Mouse (Mus musculus) embryonic facial prominence, embryonic 14.5 days (tissue): Measurements from ENCODE around the gene Nop16. TPM values are rescaled to one million over a fixed set of nuclear protein-coding genes. Genes with fewer than 3 reads are reported as not detected.

Experiments
- ATAC-seq: fragments of 200-750 bp; cut with Nextera tagmentation; 2 replicates; pipeline ENCODE4 v1.8.0; 2017; ENCODE audit warnings: low read depth, moderate number of reproducible peaks, moderate TSS enrichment
- DNase-seq: peaks from one replicate; pipeline ENCODE4 v3.0.0-alpha.2; 2015; ENCODE audit warnings: low spot score
- H3K27ac ChIP-seq: fragments of 300-500 bp; sonication (generic); replicated peaks from 2 replicates; pipeline ENCODE4 v1.5.1; 2014; ENCODE audit warnings: low read depth, mild to moderate bottlenecking, low read length, moderate library complexity
- H3K27me3 ChIP-seq: fragments of 300-500 bp; sonication (generic); replicated peaks from 2 replicates; pipeline ENCODE4 v1.6.1; 2014; ENCODE audit warnings: low read length; ENCODE audit not compliant: control insufficient read depth, insufficient read depth
- H3K36me3 ChIP-seq: fragments of 300-500 bp; sonication (generic); 2 replicates; pipeline ENCODE4 v1.6.1; 2014; ENCODE audit warnings: low read length, mixed read lengths; ENCODE audit not compliant: control insufficient read depth, insufficient read depth
- H3K4me1 ChIP-seq: fragments of 300-500 bp; sonication (generic); 2 replicates; pipeline ENCODE4 v1.6.1; 2014; ENCODE audit warnings: antibody characterized with exemption, low read length; ENCODE audit not compliant: control insufficient read depth, insufficient read depth
- H3K4me2 ChIP-seq: fragments of 300-500 bp; sonication (generic); 2 replicates; pipeline ENCODE4 v1.6.1; 2014; ENCODE audit warnings: low read depth, mild to moderate bottlenecking, low read length, moderate library complexity, mixed read lengths
- H3K4me3 ChIP-seq: fragments of 300-500 bp; sonication (generic); 2 replicates; pipeline ENCODE4 v1.5.1; 2014; ENCODE audit warnings: low read depth, mild to moderate bottlenecking, low read length
- H3K9ac ChIP-seq: fragments of 300-500 bp; sonication (generic); 2 replicates; pipeline ENCODE4 v1.6.1; 2014; ENCODE audit warnings: low read depth, mild to moderate bottlenecking, low read length, moderate library complexity, mixed read lengths
- H3K9me3 ChIP-seq: fragments of 300-500 bp; sonication (generic); 2 replicates; pipeline ENCODE4 v1.6.1; 2016; ENCODE audit warnings: low read length; ENCODE audit not compliant: control insufficient read depth
- WGBS: fragments of 180-500 bp; shearing (Covaris S2); extraction: QIAGEN DNeasy Blood & Tissue Kit; methylation state at CpG from one replicate; pipeline ENCODE4 v1.1.7; 2014; 5-methylcytosine and 5-hydroxymethylcytosine counted together
- microRNA-seq: library from miRNA; unstranded; fragments of <30 nt; microRNA quantifications from one replicate; pipeline ENCODE4, GENCODE M21; 2016; ENCODE audit warnings: borderline number of aligned reads
- polyA plus RNA-seq: library from polyadenylated mRNA; unstranded; fragments of >200 nt; fragmentation: Nextera tagmentation; extraction: Ambion mirVana; gene quantifications from 2 replicates; pipeline ENCODE4 v1.2.1, GENCODE M21; 2014

The Nop16 gene
- polyA plus RNA-seq, 1 experiment from 2014 or later = 42.7 TPM

DNA sequence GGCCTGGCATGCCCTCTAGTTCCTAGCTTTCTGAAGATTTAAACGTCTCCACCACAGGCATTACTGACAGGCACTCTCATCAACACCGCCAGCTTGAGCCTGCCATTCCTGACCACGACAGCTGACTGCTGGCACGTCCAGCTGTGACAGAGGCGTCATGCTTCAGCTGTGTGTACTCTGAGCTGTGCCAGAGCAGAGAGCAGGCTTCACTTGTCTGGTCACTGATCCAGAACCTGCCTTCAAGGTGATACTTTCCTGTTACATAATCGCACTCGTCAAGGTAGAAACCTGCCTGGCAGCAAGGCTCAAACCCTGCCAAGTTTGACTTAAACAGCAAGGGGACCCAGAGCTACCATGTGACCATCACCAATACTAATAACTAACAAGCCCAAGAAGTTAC is 27.3 kb downstream of the Nop16 start:
- 77% methylated on average over 7 of the region's 7 CpGs for WGBS
- peaks cover 50% of the 10 kb centered on the region for H3K36me3 ChIP-seq
- no peak overlapping the region for H3K4me3 ChIP-seq
- H3K27ac ChIP-seq = no peak overlapping the region
- H3K4me2 ChIP-seq = no peak overlapping the region
- no peaks in the 10 kb centered on the region for H3K27me3 ChIP-seq
- no peaks in the 10 kb centered on the region for H3K9me3 ChIP-seq
- no peaks in the 10 kb centered on the region for H3K4me1 ChIP-seq
- no peak for ATAC-seq
- DNase-seq = peak; percentile 11
- 0 out of 2 replicates have a peak overlapping the region, but pooled peaks have one; percentile 30 for H3K9ac ChIP-seq

DNA sequence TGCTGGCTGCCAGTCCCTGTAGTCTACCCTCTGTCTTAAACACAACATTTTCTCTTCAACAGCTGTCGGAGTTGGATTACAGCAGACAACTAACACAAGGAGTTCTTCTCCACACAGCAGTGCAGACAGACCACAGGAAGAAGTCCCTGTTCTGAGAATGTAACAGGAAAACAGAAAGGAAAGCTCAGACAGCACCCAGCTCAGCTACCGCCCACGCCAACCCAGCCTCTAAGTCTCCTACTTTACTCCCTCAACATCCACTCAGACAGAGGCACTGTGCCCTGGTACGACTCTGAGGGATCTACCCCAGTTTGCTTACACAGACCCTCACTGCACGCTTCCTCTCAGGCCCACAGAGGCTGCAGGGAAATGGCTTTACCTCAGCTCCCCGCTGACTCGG is 29.3 kb downstream of the Nop16 start:
- Histone ChIP-seq H3K9ac (no peak overlapping the region), H3K9me3 (no peaks in the 10 kb centered on the region), H3K27ac (no peak overlapping the region), H3K36me3 (peaks cover 70% of the 10 kb centered on the region), H3K4me1 (no peaks in the 10 kb centered on the region), H3K4me3 (no peak overlapping the region), H3K27me3 (no peaks in the 10 kb centered on the region), H3K4me2 (no peak overlapping the region)
- WGBS = 89% methylated on average over 7 of the region's 7 CpGs
- DNase-seq (no peak), ATAC-seq (no peak)

DNA sequence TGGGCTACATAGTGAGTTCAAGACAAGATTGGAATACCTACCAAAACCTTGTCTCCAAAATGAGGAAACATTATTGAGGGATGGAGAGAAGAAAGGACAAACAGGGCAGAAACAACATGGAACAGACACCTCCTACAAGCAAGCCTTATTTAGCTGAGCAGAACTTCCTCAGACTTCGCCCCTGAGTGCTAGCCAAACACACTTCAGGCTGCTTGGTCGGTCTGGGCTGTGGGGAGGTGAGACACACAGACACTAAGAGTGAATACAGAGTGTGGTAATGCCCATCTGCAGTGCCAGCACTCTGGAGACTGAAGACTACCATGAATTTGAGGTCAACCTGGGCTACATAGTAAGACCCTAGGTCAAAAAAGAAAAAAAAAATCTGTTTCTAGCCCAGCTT is 30.2 kb downstream of the Nop16 start:
- H3K9ac ChIP-seq = no peak overlapping the region
- DNase-seq (no peak), ATAC-seq (no peak)
- no peak overlapping the region for H3K27ac ChIP-seq
- H3K36me3 ChIP-seq = peaks cover 74% of the 10 kb centered on the region
- no peaks in the 10 kb centered on the region for H3K4me1 ChIP-seq
- no peaks in the 10 kb centered on the region for H3K27me3 ChIP-seq
- no peak overlapping the region for H3K4me2 ChIP-seq
- no peak overlapping the region for H3K4me3 ChIP-seq
- 96% methylated on average over 2 of the region's 2 CpGs for WGBS
- H3K9me3 ChIP-seq = no peaks in the 10 kb centered on the region

DNA sequence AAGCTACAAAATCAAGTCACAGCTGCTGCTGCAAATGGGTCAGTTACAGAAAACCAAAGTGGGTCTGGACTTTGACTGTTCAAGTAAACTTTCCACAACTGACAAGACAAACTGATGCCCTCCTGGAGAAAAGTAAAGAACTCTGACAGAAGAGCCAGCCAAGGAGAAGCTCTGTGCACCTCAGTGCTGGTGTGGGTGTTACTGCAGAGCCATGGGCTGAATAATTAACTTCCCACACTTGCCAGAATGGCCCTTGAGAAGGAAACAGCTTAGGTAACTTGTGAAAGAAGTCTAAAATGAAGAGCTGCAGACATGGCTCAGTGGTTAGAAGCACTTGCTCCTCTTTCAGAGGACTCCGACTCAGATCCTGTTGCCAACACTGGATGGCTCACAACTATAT is 32.2 kb downstream of the Nop16 start:
- ATAC-seq = no peak
- no peak for DNase-seq
- Histone ChIP-seq H3K27ac (no peak overlapping the region), H3K36me3 (peaks cover 91% of the 10 kb centered on the region), H3K4me2 (no peak overlapping the region), H3K27me3 (no peaks in the 10 kb centered on the region), H3K9me3 (no peaks in the 10 kb centered on the region), H3K4me1 (no peaks in the 10 kb centered on the region), H3K4me3 (no peak overlapping the region), H3K9ac (no peak overlapping the region)
- 91% methylated on average over 1 of the region's 1 CpGs for WGBS

DNA sequence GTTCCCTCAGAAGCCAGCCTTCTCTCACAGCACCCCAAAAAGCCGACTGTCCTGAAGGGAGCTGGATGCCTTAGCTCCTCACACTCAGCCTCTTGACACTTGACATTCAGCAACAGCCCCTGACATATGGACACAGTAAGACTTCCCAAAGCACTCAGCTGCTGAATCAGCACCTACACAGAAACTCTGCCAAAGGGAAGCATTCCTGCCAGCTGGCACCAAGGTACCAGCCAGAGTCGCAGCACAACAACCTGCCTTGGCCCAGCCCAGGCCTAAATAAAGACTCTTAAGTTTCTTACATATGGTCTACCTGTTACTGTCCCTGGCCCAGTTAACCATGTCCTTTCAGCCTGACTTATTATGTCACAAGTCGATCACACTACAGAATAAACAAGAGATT is 33.1 kb downstream of the Nop16 start:
- no peak overlapping the region for H3K4me2 ChIP-seq
- no peak for ATAC-seq
- H3K4me3 ChIP-seq = no peak overlapping the region
- DNase-seq = no peak
- H3K27ac ChIP-seq = no peak overlapping the region
- H3K4me1 ChIP-seq = no peaks in the 10 kb centered on the region
- H3K9ac ChIP-seq = no peak overlapping the region
- H3K9me3 ChIP-seq = no peaks in the 10 kb centered on the region
- no peaks in the 10 kb centered on the region for H3K27me3 ChIP-seq
- 92% methylated on average over 3 of the region's 3 CpGs for WGBS
- peaks cover 92% of the 10 kb centered on the region for H3K36me3 ChIP-seq

DNA sequence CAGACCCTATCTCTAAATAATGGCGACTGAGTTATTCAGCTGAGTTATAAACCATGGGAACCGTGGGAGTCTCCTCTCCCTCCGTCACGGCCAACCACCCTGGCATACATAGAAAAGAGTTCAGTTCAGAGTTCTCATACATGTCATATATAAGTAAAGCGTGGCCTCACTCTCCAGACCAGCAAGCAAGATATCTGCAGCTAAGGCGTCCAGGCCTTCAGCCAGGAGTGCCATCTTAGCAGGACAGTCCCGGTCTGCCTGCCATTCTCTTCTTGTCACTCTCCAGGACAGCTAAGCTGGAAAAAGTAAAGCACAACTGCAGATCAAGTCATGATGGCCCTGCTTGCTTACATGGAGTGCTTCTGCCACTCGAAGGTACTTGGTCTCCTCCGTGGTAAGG is 33.7 kb downstream of the Nop16 start:
- H3K27me3 ChIP-seq = no peaks in the 10 kb centered on the region
- no peak overlapping the region for H3K4me2 ChIP-seq
- no peak overlapping the region for H3K4me3 ChIP-seq
- no peak for DNase-seq
- ATAC-seq = no peak
- peaks cover 92% of the 10 kb centered on the region for H3K36me3 ChIP-seq
- no peaks in the 10 kb centered on the region for H3K4me1 ChIP-seq
- H3K9me3 ChIP-seq = no peaks in the 10 kb centered on the region
- whole genome bisulfite sequencing = 93% methylated on average over 8 of the region's 9 CpGs
- no peak overlapping the region for H3K27ac ChIP-seq
- no peak overlapping the region for H3K9ac ChIP-seq

DNA sequence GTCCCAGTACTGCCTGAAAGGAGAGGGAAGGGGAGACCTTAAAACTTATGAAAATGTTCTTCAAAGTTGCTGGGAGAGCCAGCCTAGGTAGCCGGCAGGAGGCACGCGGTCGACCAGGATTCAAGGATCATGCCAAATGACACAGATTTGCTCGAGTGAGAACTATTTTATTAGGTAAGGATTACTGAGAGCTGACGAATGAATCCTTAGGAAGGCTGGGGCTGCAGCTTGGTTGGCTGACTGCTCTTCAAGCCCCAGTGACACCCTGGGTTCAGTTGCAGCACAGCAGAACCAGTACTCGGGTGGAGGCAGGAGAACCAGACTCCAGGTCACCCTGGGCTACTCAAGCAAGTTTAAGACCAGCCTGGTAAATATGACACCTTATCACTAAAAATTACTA is 41.9 kb downstream of the Nop16 start:
- Histone ChIP-seq H3K9ac (no peak overlapping the region), H3K9me3 (no peaks in the 10 kb centered on the region), H3K4me2 (no peak overlapping the region), H3K4me1 (no peaks in the 10 kb centered on the region), H3K4me3 (no peak overlapping the region), H3K27me3 (no peaks in the 10 kb centered on the region), H3K27ac (no peak overlapping the region), H3K36me3 (peaks cover 75% of the 10 kb centered on the region)
- WGBS = 85% methylated on average over 7 of the region's 7 CpGs
- no peak for ATAC-seq
- DNase-seq = no peak

Small RNA genes within 50 kb of the gene (microRNA-seq; reads per million reads assigned to microRNA genes)
- not detected for gene Gm24195

Other genes with a start within 250 kb of the Nop16 start
- 7.0 and 9.6 TPM in 2 replicates for gene Cplx2, start 218.7 kb downstream of the Nop16 start, polyA plus RNA-seq
- 105 and 126 TPM in 2 replicates for gene Thoc3, start 121.2 kb downstream of the Nop16 start, polyA plus RNA-seq
- 14.1 and 16.3 TPM in 2 replicates for gene Simc1, start 86.3 kb downstream of the Nop16 start, polyA plus RNA-seq
- 124 and 134 TPM in 2 replicates for gene 4833439L19Rik, start 24.7 kb downstream of the Nop16 start, polyA plus RNA-seq
- 18.8 and 22.1 TPM in 2 replicates for gene Arl10, start 15.1 kb downstream of the Nop16 start, polyA plus RNA-seq
- gene Higd2a, start 117 bp upstream of the Nop16 start, polyA plus RNA-seq = 163 and 165 TPM in 2 replicates
- 40.2 and 48.1 TPM in 2 replicates for gene Cltb, start 21.3 kb upstream of the Nop16 start, polyA plus RNA-seq
- 86.7 and 101 TPM in 2 replicates for gene Faf2, start 31.7 kb upstream of the Nop16 start, polyA plus RNA-seq
- gene Rnf44, start 103.8 kb upstream of the Nop16 start, polyA plus RNA-seq = 50.1 and 56.9 TPM in 2 replicates
- 0.04 TPM in 1 of 2 replicates, not detected in the other for gene Cdhr2, start 111.4 kb upstream of the Nop16 start, polyA plus RNA-seq
- gene Gprin1, start 159.8 kb upstream of the Nop16 start, polyA plus RNA-seq = 1.4 TPM in 2 replicates
- gene Sncb, start 176.5 kb upstream of the Nop16 start, polyA plus RNA-seq = 0.90 and 1.3 TPM in 2 replicates
- not detected in 2 replicates for gene Eif4e1b, start 193.9 kb upstream of the Nop16 start, polyA plus RNA-seq
- 8.9 and 13.0 TPM in 2 replicates for gene Tspan17, start 199.3 kb upstream of the Nop16 start, polyA plus RNA-seq